Mouse (Mus musculus) adipose tissue, adult 10 weeks (tissue): ENCODE measurements around the gene Inf2. TPM values are rescaled to one million over a fixed set of nuclear protein-coding genes. Genes with fewer than 3 reads are reported as not detected.

ENCODE experiments used
- polyA plus RNA-seq: library from polyadenylated mRNA; stranded (reverse); fragments of 350-450 nt; fragmentation: Illumina TruSeq; extraction: RNeasy Lipid Tissue Mini Kit (QIAGEN cat#74804); gene quantifications from one replicate; pipeline ENCODE4 v1.2.3, GENCODE M21; 2014; ENCODE audit warnings: low read depth, low replicate concordance

Gene Inf2
- polyA plus RNA-seq, result 25.2 TPM

DNA sequence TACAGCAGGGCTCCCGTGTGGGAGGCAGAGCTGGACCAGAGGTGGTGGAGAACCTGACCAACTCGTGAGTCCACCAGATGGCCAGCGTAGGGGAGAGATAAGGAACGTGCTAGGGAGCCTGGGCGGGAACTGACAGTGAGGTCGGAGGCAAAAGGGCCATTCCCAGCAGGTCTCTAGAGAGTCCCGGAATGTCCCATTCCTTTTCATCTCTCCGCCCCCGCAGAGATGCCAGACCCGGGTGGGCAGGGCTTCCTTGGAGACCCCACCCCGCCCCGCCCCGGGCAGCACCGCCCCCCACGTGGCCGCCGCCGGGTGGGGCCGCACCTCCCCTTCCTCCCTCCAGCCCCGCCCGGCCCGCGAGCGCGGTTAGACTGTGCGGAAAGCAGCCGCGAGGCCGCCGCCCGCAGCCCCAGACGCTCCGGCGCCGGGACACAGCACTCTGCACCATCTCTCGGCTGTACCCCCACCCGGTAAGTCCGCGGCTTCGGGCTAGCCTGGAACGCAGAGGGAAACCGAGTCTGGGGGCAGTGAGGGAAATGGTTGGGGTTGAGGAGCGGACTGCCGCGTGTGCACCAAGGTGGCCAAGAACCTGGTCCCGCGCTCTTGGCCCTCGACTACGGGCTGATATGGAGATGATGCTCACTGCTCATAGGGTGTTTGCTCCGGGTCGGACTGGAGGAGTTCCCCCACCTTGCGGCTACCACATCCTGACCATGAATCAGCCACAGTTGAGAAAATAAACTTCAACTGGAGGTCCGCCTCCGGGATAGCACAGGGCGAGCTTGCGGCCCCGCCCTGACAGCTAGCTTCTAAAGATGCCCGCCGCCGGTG lies at the start of gene Inf2:
Gene Inf2 (plus strand): TSS at position 359 of the 831 bp plus-strand sequence.

DNA sequence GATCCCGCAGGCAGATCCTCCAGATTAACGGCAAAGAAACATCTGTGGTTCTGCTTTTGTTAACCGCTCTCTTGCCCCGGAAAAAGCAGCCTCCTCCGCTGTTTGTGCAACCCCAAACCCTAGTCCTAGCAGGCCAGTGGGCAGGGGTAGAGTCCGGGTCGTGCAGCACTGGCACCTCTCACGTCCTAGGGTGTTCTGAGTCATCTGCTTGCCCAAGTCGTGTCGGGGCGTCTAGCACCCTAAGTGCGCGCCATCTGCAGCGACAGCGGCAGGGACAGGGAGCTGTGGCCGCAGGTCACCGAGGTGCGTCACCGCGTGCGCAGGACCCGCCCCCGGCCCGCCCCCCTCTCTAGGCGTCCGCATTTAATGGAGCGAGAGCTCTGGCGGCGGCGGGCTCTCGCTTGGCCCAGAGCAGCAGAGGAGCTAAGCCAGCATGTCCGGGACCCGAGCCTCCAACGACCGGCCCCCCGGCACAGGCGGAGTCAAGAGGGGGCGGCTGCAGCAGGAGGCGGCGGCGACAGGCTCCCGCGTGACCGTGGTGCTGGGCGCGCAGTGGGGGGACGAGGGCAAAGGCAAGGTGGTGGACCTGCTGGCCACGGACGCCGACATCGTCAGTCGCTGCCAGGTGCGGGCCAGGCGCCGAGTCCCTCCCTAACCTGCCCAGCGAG lies 31.2 kb downstream of the Inf2 start, which contains the start of gene Adssl1:
Gene Adssl1 (plus strand): TSS at position 360 of the 668 bp plus-strand sequence.

DNA sequence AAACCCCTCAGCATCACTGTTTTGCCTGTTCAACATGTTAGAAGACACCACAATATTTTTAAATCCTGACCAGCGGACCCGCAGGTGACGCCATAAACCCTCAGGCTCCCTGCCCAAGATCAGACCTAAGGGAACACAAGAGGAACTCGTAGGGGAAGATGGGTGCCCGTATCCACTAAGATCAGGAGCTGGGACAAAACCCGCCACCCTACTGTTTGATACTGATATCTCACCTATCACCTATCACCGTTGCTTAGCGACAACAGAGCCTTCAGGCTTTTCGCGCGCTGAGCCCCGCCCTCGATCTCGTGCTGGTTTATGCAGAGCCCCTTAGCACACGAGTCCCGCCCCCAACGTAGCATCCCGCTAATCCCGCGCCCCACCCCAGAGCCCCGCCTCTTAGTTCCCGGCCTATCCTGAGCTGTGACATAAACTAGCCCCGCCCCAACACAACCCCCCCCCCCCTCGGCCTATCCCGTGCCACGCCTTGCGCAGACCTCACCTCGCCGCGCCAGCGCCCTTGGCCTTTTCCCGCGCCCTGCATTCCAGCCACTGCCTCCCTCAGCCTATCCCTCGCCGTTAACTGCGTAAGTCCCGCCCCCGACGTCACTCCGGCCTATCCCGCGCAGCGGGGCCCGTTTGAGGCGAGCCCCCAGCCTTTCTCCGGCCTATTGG lies 55.7 kb downstream of the Inf2 start, which contains the start of gene Siva1:
Gene Siva1 (plus strand): TSS at position 500 of the 675 bp plus-strand sequence.

Other genes with a start within 250 kb of the Inf2 start
- gene A530016L24Rik, start 99.3 kb upstream of the Inf2 start, polyA plus RNA-seq, result 65.5 TPM
- not detected for gene Tmem179, start 72.0 kb upstream of the Inf2 start, polyA plus RNA-seq
- 7.7 TPM for gene Adssl1, start 31.3 kb downstream of the Inf2 start, polyA plus RNA-seq
- 23.4 TPM for gene Siva1, start 55.9 kb downstream of the Inf2 start, polyA plus RNA-seq
- 87.7 TPM for gene Akt1, start 86.1 kb downstream of the Inf2 start, polyA plus RNA-seq
- 5.8 TPM for gene Zbtb42, start 90.0 kb downstream of the Inf2 start, polyA plus RNA-seq
- 34.5 TPM for gene Cep170b, start 131.7 kb downstream of the Inf2 start, polyA plus RNA-seq
- gene Pld4, start 171.9 kb downstream of the Inf2 start, polyA plus RNA-seq, result 35.6 TPM
- 6.4 TPM for gene Ahnak2, start 213.9 kb downstream of the Inf2 start, polyA plus RNA-seq
- 8.9 TPM for gene Clba1, start 220.2 kb downstream of the Inf2 start, polyA plus RNA-seq
- gene Cdca4, start 240.6 kb downstream of the Inf2 start, polyA plus RNA-seq, result 10.8 TPM